8 mouse cellular contexts compared by ENCODE assay signal in genomic region chr14:46787454-46787786, GRCm38 (mm10). TPM values are rescaled to one million over a fixed set of nuclear protein-coding genes. Genes with fewer than 3 reads are reported as not detected.
DNase-seq lines count a peak whose midpoint lies in the region; ATAC-seq and TF ChIP-seq lines count a peak whose summit lies in the region.

No protein-coding gene starts in this region.

- H3K4me2 ChIP-seq in hindbrain, embryonic 16.5 days (ENCODE audit: low read length), result peak overlapping the region; percentile 90
- peak overlapping the region; percentile 80 for H3K4me2 ChIP-seq in midbrain, embryonic 16.5 days (ENCODE audit: low read length)

- DNase-seq in lung, adult 2 months, result no peak
- no peak for DNase-seq in lung, postnatal 36 days
- no peak for DNase-seq in spleen, postnatal 36 days (ENCODE audit: low spot score in 2 of 2)
- DNase-seq in left cerebral cortex, postnatal 25 days (ENCODE audit: low spot score in 2 of 2), result no peak
- no peak for DNase-seq in right cerebral cortex, postnatal 10 days (ENCODE audit: low spot score in 2 of 2)

- no peaks in the 10 kb centered on the region for H3K27me3 ChIP-seq in hindbrain, embryonic 16.5 days (replicated peaks; ENCODE audit: control insufficient read depth, insufficient read depth, low read length)
- no peaks in the 10 kb centered on the region for H3K27me3 ChIP-seq in midbrain, embryonic 16.5 days (ENCODE audit: control insufficient read depth, insufficient read depth, low read depth, low read length)

- H3K9ac ChIP-seq in hindbrain, embryonic 16.5 days (ENCODE audit: low read depth, low read length), result peak overlapping the region; percentile 98
- H3K9ac ChIP-seq in midbrain, embryonic 16.5 days (ENCODE audit: low read depth, low read length), result peak overlapping the region; percentile 87

- WGBS in lung, adult 2 months, result under 1% methylated on average over 11 of the region's 11 CpGs
- under 1% methylated on average over 11 of the region's 11 CpGs for WGBS in hindbrain, embryonic 16.5 days
- under 1% methylated on average over 11 of the region's 11 CpGs for WGBS in midbrain, embryonic 16.5 days

- H3K4me3 ChIP-seq in lung, adult 2 months (replicated peaks; ENCODE audit: extremely low read depth, low read depth, low read length), result peak overlapping the region; percentile 91
- H3K4me3 ChIP-seq in cortical plate, adult 2 months (ENCODE audit: insufficient read depth, low read length), result peak overlapping the region; percentile 94
- peak overlapping the region; percentile 93 for H3K4me3 ChIP-seq in hindbrain, embryonic 16.5 days (ENCODE audit: low read length)
- peak overlapping the region; percentile 86 for H3K4me3 ChIP-seq in midbrain, embryonic 16.5 days (ENCODE audit: low read depth, low read length)

- intact Hi-C loops in left cerebral cortex, postnatal 25 days (cut with DNase I), result no loop called here

- peaks cover 8% of the 10 kb centered on the region; the same call in 1 of the 2 replicates for H3K4me1 ChIP-seq in lung, adult 2 months (ENCODE audit: control insufficient read depth, insufficient read depth, low read length)
- peaks cover 3% of the 10 kb centered on the region; the same call in 1 of the 2 replicates for H3K4me1 ChIP-seq in cortical plate, adult 2 months (ENCODE audit: control insufficient read depth, insufficient read depth, low read length)
- peaks cover 16% of the 10 kb centered on the region for H3K4me1 ChIP-seq in hindbrain, embryonic 16.5 days (ENCODE audit: control insufficient read depth, insufficient read depth, low read depth, low read length)
- H3K4me1 ChIP-seq in midbrain, embryonic 16.5 days (ENCODE audit: control insufficient read depth, insufficient read depth, low read length), result peaks cover 14% of the 10 kb centered on the region

- no peak for TF ChIP-seq POLR2A in lung, adult 2 months (IDR thresholded peaks at IDR 0.05; ENCODE audit: borderline replicate concordance, extremely low read depth, low read depth, low read length)
- TF ChIP-seq POLR2A in cortical plate, adult 2 months (IDR thresholded peaks at IDR 0.05; ENCODE audit: extremely low read depth, insufficient read depth, low read length), result no peak

- peak; percentile 5; the same call in 1 of the 2 replicates for ATAC-seq in hindbrain, embryonic 16.5 days
- peak; percentile 3 for ATAC-seq in midbrain, embryonic 16.5 days

- no peaks in the 10 kb centered on the region for H3K9me3 ChIP-seq in hindbrain, embryonic 16.5 days (ENCODE audit: control insufficient read depth, low read length)
- H3K9me3 ChIP-seq in midbrain, embryonic 16.5 days (replicated peaks; ENCODE audit: control insufficient read depth, low read length, poor library complexity, severe bottlenecking), result no peaks in the 10 kb centered on the region

- no peak overlapping the region for H3K27ac ChIP-seq in cortical plate, adult 2 months (ENCODE audit: insufficient read depth, low read length)
- H3K27ac ChIP-seq in hindbrain, embryonic 16.5 days (ENCODE audit: low read depth, low read length), result peak overlapping the region; percentile 99
- H3K27ac ChIP-seq in midbrain, embryonic 16.5 days (ENCODE audit: low read length), result peak overlapping the region; percentile 95

- 0 out of 2 replicates have a peak, but pooled peaks cover 2% of the 10 kb centered on the region for H3K36me3 ChIP-seq in hindbrain, embryonic 16.5 days (ENCODE audit: control insufficient read depth, insufficient read depth, low read length)
- no peaks in the 10 kb centered on the region for H3K36me3 ChIP-seq in midbrain, embryonic 16.5 days (ENCODE audit: control insufficient read depth, insufficient read depth, low read length)

- no peak for TF ChIP-seq CTCF in lung, adult 2 months (IDR thresholded peaks at IDR 0.05; ENCODE audit: insufficient read depth, low read length)
- TF ChIP-seq CTCF in cortical plate, adult 2 months (IDR thresholded peaks at IDR 0.05; ENCODE audit: extremely low read depth, insufficient read depth, low read length), result no peak

RNA-seq across cellular contexts. Expression of gene Cnih1, which starts 0.8 kb away (rescaled TPM):
- polyA plus RNA-seq in lung, adult 2 months (2012; rRNA removed), result 44.8 and 48.8 TPM in 2 replicates
- polyA plus RNA-seq in cortical plate, adult 2 months (2012; rRNA removed), result 106 and 114 TPM in 2 replicates
- 194 and 203 TPM in 2 replicates for polyA plus RNA-seq in hindbrain, embryonic 16.5 days (2015; fragmentation: Nextera tagmentation; extraction: Ambion mirVana)
- polyA plus RNA-seq in midbrain, embryonic 16.5 days (2015; fragmentation: Nextera tagmentation; extraction: Ambion mirVana), result 184 and 185 TPM in 2 replicates
- 10 to 100 TPM; 84.1 to 85.4 TPM for total RNA-seq in left cerebral cortex, postnatal 25 days (2021)

RNA-seq across cellular contexts. Expression of gene Cdkn3, which starts 27.1 kb away (rescaled TPM):
- 0.50 and 1.1 TPM in 2 replicates for polyA plus RNA-seq in lung, adult 2 months (2012; rRNA removed)
- 0.68 and 1.1 TPM in 2 replicates for polyA plus RNA-seq in cortical plate, adult 2 months (2012; rRNA removed)
- 7.8 and 9.5 TPM in 2 replicates for polyA plus RNA-seq in hindbrain, embryonic 16.5 days (2015; fragmentation: Nextera tagmentation; extraction: Ambion mirVana)
- polyA plus RNA-seq in midbrain, embryonic 16.5 days (2015; fragmentation: Nextera tagmentation; extraction: Ambion mirVana), result 7.5 and 8.8 TPM in 2 replicates
- 1 to 10 TPM; 1.1 to 1.9 TPM for total RNA-seq in left cerebral cortex, postnatal 25 days (2021)

RNA-seq across cellular contexts. Expression of gene Gmfb, which starts 34.6 kb away (rescaled TPM):
- polyA plus RNA-seq in lung, adult 2 months (2012; rRNA removed), result 10.7 and 20.7 TPM in 2 replicates
- 82.0 and 83.9 TPM in 2 replicates for polyA plus RNA-seq in cortical plate, adult 2 months (2012; rRNA removed)
- polyA plus RNA-seq in hindbrain, embryonic 16.5 days (2015; fragmentation: Nextera tagmentation; extraction: Ambion mirVana), result 133 and 135 TPM in 2 replicates
- polyA plus RNA-seq in midbrain, embryonic 16.5 days (2015; fragmentation: Nextera tagmentation; extraction: Ambion mirVana), result 141 and 153 TPM in 2 replicates
- 100 to 1,000 TPM; 156 to 158 TPM for total RNA-seq in left cerebral cortex, postnatal 25 days (2021)

RNA-seq across cellular contexts. Expression of gene Cgrrf1, which starts 44.5 kb away (rescaled TPM):
- polyA plus RNA-seq in lung, adult 2 months (2012; rRNA removed), result 24.3 and 28.2 TPM in 2 replicates
- polyA plus RNA-seq in cortical plate, adult 2 months (2012; rRNA removed), result 42.1 and 44.6 TPM in 2 replicates
- polyA plus RNA-seq in hindbrain, embryonic 16.5 days (2015; fragmentation: Nextera tagmentation; extraction: Ambion mirVana), result 19.5 and 20.3 TPM in 2 replicates
- polyA plus RNA-seq in midbrain, embryonic 16.5 days (2015; fragmentation: Nextera tagmentation; extraction: Ambion mirVana), result 19.1 and 19.2 TPM in 2 replicates
- total RNA-seq in left cerebral cortex, postnatal 25 days (2021), result 10 to 100 TPM; 33.0 to 35.7 TPM
